Mouse (Mus musculus): ENCODE measurements at regions not wholly inside any gene's neighbourhood (a gene's known extent, or its start where the extent isn't known, plus 50 kb on each side); places are given as distances from the start of the nearest gene placed in this dataset.

- DNase-seq (ENCODE audit: low spot score in 2 of 2) = peak; percentile 17 to 23
These were observed 72.9 kb upstream of the Frmd6 start for GRCm38 (mm10) chr12:70752266-70752910.

- DNase-seq (ENCODE audit: low spot score in 2 of 2) = peak; percentile 11 to 20
These were observed 72.4 kb upstream of the Frmd6 start for GRCm38 (mm10) chr12:70752911-70753290.

GRCm38 (mm10) chr12:70753458-70753857, 71.9 kb upstream of the Frmd6 start:
- no peak for DNase-seq (ENCODE audit: low spot score in 2 of 2)

- DNase-seq (ENCODE audit: low spot score in 2 of 2) = no peak
These were observed 67.2 kb upstream of the Frmd6 start for GRCm38 (mm10) chr12:70758080-70758479.

GRCm38 (mm10) chr12:70763542-70763941, 61.8 kb upstream of the Frmd6 start:
- DNase-seq (ENCODE audit: low spot score in 2 of 2) = no peak

- DNase-seq (ENCODE audit: low spot score in 2 of 2) = no peak
These were observed 59.0 kb upstream of the Frmd6 start for GRCm38 (mm10) chr12:70766319-70766718.

GRCm38 (mm10) chr12:70767959-70768358, 57.4 kb upstream of the Frmd6 start:
- no peak for DNase-seq (ENCODE audit: low spot score in 2 of 2)

GRCm38 (mm10) chr12:70768745-70769144, 56.6 kb upstream of the Frmd6 start:
- no peak for DNase-seq (ENCODE audit: low spot score in 2 of 2)

GRCm38 (mm10) chr12:70769538-70770176, 55.7 kb upstream of the Frmd6 start:
- DNase-seq (ENCODE audit: low spot score in 2 of 2) = no peak

- DNase-seq (ENCODE audit: low spot score in 2 of 2) = no peak
These were observed 51.3 kb upstream of the Frmd6 start for GRCm38 (mm10) chr12:70774006-70774405.

- DNase-seq (ENCODE audit: low spot score in 2 of 2) = no peak
These were observed 50.3 kb upstream of the Frmd6 start for GRCm38 (mm10) chr12:70774816-70775591.

Measured in heart, adult 9 months (tissue).